ENCODE assay signal across 9 mouse cellular contexts in genomic region chr2:144215195-144215594, GRCm38 (mm10). TPM values are rescaled to one million over a fixed set of nuclear protein-coding genes. Genes with fewer than 3 reads are reported as not detected.
DNase-seq lines count a peak whose midpoint lies in the region; ATAC-seq and TF ChIP-seq lines count a peak whose summit lies in the region.
"Had no signal": no experiment of that assay in that cellular context is flagged by ENCODE, and none has a peak within 500 bp of the region (broad histone marks: within the 10 kb centered on the region; RNA-seq: fewer than 3 reads in every experiment).

No protein-coding gene starts in this region.

- peak; percentile 19 to 61 for DNase-seq in kidney, postnatal 25 days
- peak; percentile 62 for DNase-seq in embryo, embryonic 11 days
- DNase-seq in heart, adult 2 months, result peak; percentile 64 to 75
- DNase-seq in thymus, postnatal 4 days, result no peak
- DNase-seq in lung, postnatal 0 days (ENCODE audit: low spot score), result no peak

- no peak overlapping the region for H3K4me3 ChIP-seq in kidney, embryonic 16.5 days (ENCODE audit: low read length)
- no peak overlapping the region for H3K4me3 ChIP-seq in heart, adult 2 months
- H3K4me3 ChIP-seq in limb, embryonic 12.5 days (replicated peaks), result no peak overlapping the region
- H3K4me3 ChIP-seq in lung, postnatal 0 days (ENCODE audit: low read depth, low read length), result no peak overlapping the region
- H3K4me3 ChIP-seq: lung, embryonic 15.5 days had no signal

- ATAC-seq in kidney, embryonic 16.5 days (ENCODE audit: low FRiP score, low TSS enrichment), result no peak
- ATAC-seq in limb, embryonic 12.5 days (ENCODE audit: insufficient number of reproducible peaks, insufficient read depth, low FRiP score, low TSS enrichment, low read depth), result no peak
- no peak for ATAC-seq in CD4-positive, CD25-positive, alpha-beta regulatory T cell, adult 4 months
- no peak for ATAC-seq in lung, postnatal 0 days

- no peak overlapping the region for H3K9ac ChIP-seq in kidney, embryonic 16.5 days (replicated peaks; ENCODE audit: low read length)
- no peak overlapping the region for H3K9ac ChIP-seq in heart, adult 2 months (ENCODE audit: low read depth, low read length)
- H3K9ac ChIP-seq in limb, embryonic 12.5 days (replicated peaks), result no peak overlapping the region
- H3K9ac ChIP-seq in lung, postnatal 0 days (replicated peaks; ENCODE audit: low read depth), result no peak overlapping the region
- H3K9ac ChIP-seq: lung, embryonic 15.5 days had no signal

- H3K79me2 ChIP-seq in heart, adult 2 months (replicated peaks; ENCODE audit: control insufficient read depth, insufficient read depth, low read length), result no peaks in the 10 kb centered on the region

- TF ChIP-seq CTCF in heart, adult 2 months (IDR thresholded peaks at IDR 0.05), result no peak
- no peak for TF ChIP-seq CTCF in lung, postnatal 0 days (IDR thresholded peaks at IDR 0.05)

- H3K9me3 ChIP-seq in kidney, embryonic 16.5 days (ENCODE audit: low read length), result 0 out of 2 replicates have a peak, but pooled peaks cover 5% of the 10 kb centered on the region
- H3K9me3 ChIP-seq in limb, embryonic 12.5 days, result 0 out of 2 replicates have a peak, but pooled peaks cover 4% of the 10 kb centered on the region
- H3K9me3 ChIP-seq in lung, postnatal 0 days (ENCODE audit: low read length), result no peaks in the 10 kb centered on the region
- H3K9me3 ChIP-seq: lung, embryonic 15.5 days had no signal

- no peak for TF ChIP-seq EP300 in heart, adult 2 months (IDR thresholded peaks at IDR 0.05; ENCODE audit: insufficient read depth, low read depth, low read length)
- no peak for TF ChIP-seq EP300 in lung, postnatal 0 days (IDR thresholded peaks at IDR 0.05)

- no peak for TF ChIP-seq POLR2A in heart, adult 2 months (IDR thresholded peaks at IDR 0.05; ENCODE audit: insufficient read depth, low read depth, low read length)

- intact Hi-C loops in heart, adult 2 months (cut with DNase I), result loop anchor here (5.0 kb wide), 3 partner anchors 233 to 298 kb away; partner anchors contain the start of gene Dstn

- H3K27me3 ChIP-seq in kidney, embryonic 16.5 days (ENCODE audit: insufficient read depth, low read length), result no peaks in the 10 kb centered on the region
- H3K27me3 ChIP-seq in heart, adult 2 months (ENCODE audit: control insufficient read depth, insufficient read depth, low read length), result no peaks in the 10 kb centered on the region
- no peaks in the 10 kb centered on the region for H3K27me3 ChIP-seq in limb, embryonic 12.5 days
- H3K27me3 ChIP-seq in lung, postnatal 0 days (replicated peaks; ENCODE audit: insufficient read depth, low read length), result no peaks in the 10 kb centered on the region
- H3K27me3 ChIP-seq: lung, embryonic 15.5 days had no signal

- 24% methylated on average over 7 of the region's 7 CpGs for WGBS in kidney, embryonic 16.5 days
- 25% methylated on average over 7 of the region's 7 CpGs for WGBS in heart, adult 2 months
- 31% methylated on average over 7 of the region's 7 CpGs for WGBS in limb, embryonic 12.5 days
- 20% methylated on average over 7 of the region's 7 CpGs for WGBS in lung, postnatal 0 days

- H3K4me2 ChIP-seq in kidney, embryonic 16.5 days (replicated peaks; ENCODE audit: low read depth, low read length), result no peak overlapping the region
- H3K4me2 ChIP-seq in limb, embryonic 12.5 days, result no peak overlapping the region
- no peak overlapping the region for H3K4me2 ChIP-seq in lung, postnatal 0 days (replicated peaks; ENCODE audit: low read depth, low read length)
- H3K4me2 ChIP-seq: lung, embryonic 15.5 days had no signal

- peaks cover 7% of the 10 kb centered on the region; the same call in 1 of the 2 replicates for H3K4me1 ChIP-seq in kidney, embryonic 16.5 days (ENCODE audit: insufficient read depth, low read length)
- H3K4me1 ChIP-seq in heart, adult 2 months (ENCODE audit: control insufficient read depth, insufficient read depth, low read length), result no peaks in the 10 kb centered on the region
- no peaks in the 10 kb centered on the region for H3K4me1 ChIP-seq in limb, embryonic 12.5 days (replicated peaks)
- H3K4me1 ChIP-seq in lung, postnatal 0 days (ENCODE audit: insufficient read depth, low read depth, low read length), result no peaks in the 10 kb centered on the region

- H3K36me3 ChIP-seq in kidney, embryonic 16.5 days (ENCODE audit: insufficient read depth, low read length), result no peaks in the 10 kb centered on the region
- no peaks in the 10 kb centered on the region for H3K36me3 ChIP-seq in heart, adult 2 months (ENCODE audit: control insufficient read depth, insufficient read depth, low read length)
- H3K36me3 ChIP-seq in limb, embryonic 12.5 days, result no peaks in the 10 kb centered on the region
- no peaks in the 10 kb centered on the region for H3K36me3 ChIP-seq in lung, postnatal 0 days (ENCODE audit: insufficient read depth, low read length)
- H3K36me3 ChIP-seq: lung, embryonic 15.5 days had no signal

- H3K27ac ChIP-seq in kidney, embryonic 16.5 days (ENCODE audit: low read length), result no peak overlapping the region
- peak overlapping the region; percentile 26 for H3K27ac ChIP-seq in heart, adult 2 months
- H3K27ac ChIP-seq in limb, embryonic 12.5 days, result peak overlapping the region; percentile 47; the same call in 1 of the 2 replicates
- H3K27ac ChIP-seq in lung, postnatal 0 days (ENCODE audit: low read length), result no peak overlapping the region
- H3K27ac ChIP-seq: lung, embryonic 15.5 days had no signal

RNA-seq across cellular contexts. Expression of gene Mgme1, which starts 55.3 kb away (rescaled TPM):
- 28.7 and 29.8 TPM in 2 replicates for polyA plus RNA-seq in kidney, embryonic 16.5 days (2015; fragmentation: Nextera tagmentation; extraction: Ambion mirVana)
- total RNA-seq in heart, adult 2 months (2021), result 10 to 100 TPM; 16.4 to 17.5 TPM
- 7.3 and 11.9 TPM in 2 replicates for polyA plus RNA-seq in heart, adult 2 months (2012; rRNA removed)
- 20.3 and 21.7 TPM in 2 replicates for polyA plus RNA-seq in limb, embryonic 12.5 days (2016; fragmentation: Nextera tagmentation; extraction: Ambion mirVana)
- 10 to 100 TPM in 1 of 2 experiments, 1 to 10 TPM in 1; 7.7 to 13.6 TPM for polyA plus RNA-seq in CD4-positive, CD25-positive, alpha-beta regulatory T cell, adult 4 months (2017; shearing (Covaris generic))
- polyA plus RNA-seq in lung, postnatal 0 days (2015; fragmentation: Nextera tagmentation; extraction: Ambion mirVana), result 6.8 and 8.1 TPM in 2 replicates

RNA-seq across cellular contexts. Expression of gene Snx5, which starts 55.5 kb away (rescaled TPM):
- polyA plus RNA-seq in kidney, embryonic 16.5 days (2015; fragmentation: Nextera tagmentation; extraction: Ambion mirVana), result 118 and 122 TPM in 2 replicates
- 10 to 100 TPM; 51.5 to 55.3 TPM for total RNA-seq in heart, adult 2 months (2021)
- polyA plus RNA-seq in heart, adult 2 months (2012; rRNA removed), result 22.2 and 39.7 TPM in 2 replicates
- polyA plus RNA-seq in limb, embryonic 12.5 days (2016; fragmentation: Nextera tagmentation; extraction: Ambion mirVana), result 139 and 145 TPM in 2 replicates
- polyA plus RNA-seq in CD4-positive, CD25-positive, alpha-beta regulatory T cell, adult 4 months (2017; shearing (Covaris generic)), result 10 to 100 TPM; 57.7 to 79.5 TPM
- 61.2 and 68.5 TPM in 2 replicates for polyA plus RNA-seq in lung, postnatal 0 days (2015; fragmentation: Nextera tagmentation; extraction: Ambion mirVana)

Comparison
In these comparisons a context has a peak if more than half of its experiments do, and no peak if none do; other contexts are left out.
1. DNase-seq: peak in kidney, postnatal 25 days (2 of 2), embryo, embryonic 11 days (single experiment) and heart, adult 2 months (2 of 2); none in thymus, postnatal 4 days (single experiment) and lung, postnatal 0 days (single experiment).
2. H3K27ac ChIP-seq: peak in heart, adult 2 months (single experiment) and limb, embryonic 12.5 days (single experiment); none in kidney, embryonic 16.5 days (single experiment) and lung, postnatal 0 days (single experiment).